ENCODE assay signal across 10 mouse cellular contexts in the genomic region with DNA sequence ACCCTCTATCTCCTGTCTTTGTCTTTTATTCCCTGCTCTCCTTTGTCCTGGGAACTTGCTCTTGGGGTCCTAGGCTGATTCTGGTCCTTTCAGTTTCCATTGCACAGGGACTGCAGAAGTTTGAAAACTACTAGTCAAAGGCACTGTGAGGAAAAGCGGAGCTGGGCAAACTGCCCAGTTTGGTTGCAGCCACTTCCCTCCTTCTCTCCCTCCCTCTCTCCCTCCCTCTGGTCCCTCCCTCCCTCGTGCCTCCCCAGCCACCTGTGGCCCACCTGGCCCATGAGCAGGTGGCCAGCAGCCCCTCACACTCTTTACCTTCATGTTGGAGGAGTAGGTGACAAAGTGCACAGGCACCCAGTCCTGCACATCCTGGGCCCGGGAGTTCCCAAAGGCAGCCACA. TPM values are rescaled to one million over a fixed set of nuclear protein-coding genes. Genes with fewer than 3 reads are reported as not detected.
A peak's percentile ranks its signal among the peaks of the same experiment; 100 is the strongest.
DNase-seq lines count a peak whose midpoint lies in the region; ATAC-seq and TF ChIP-seq lines count a peak whose summit lies in the region.
"Had no signal": no experiment of that assay in that cellular context is flagged by ENCODE, and none has a peak within 500 bp of the region (broad histone marks: within the 10 kb centered on the region; RNA-seq: fewer than 3 reads in every experiment).

No protein-coding gene starts in this region.

- WGBS in hindbrain, embryonic 10.5 days: 73% methylated on average over 3 of the region's 3 CpGs
- WGBS in hindbrain, embryonic 11.5 days: 72% methylated on average over 3 of the region's 3 CpGs
- WGBS in midbrain, embryonic 13.5 days: 66% methylated on average over 3 of the region's 3 CpGs
- WGBS in midbrain, embryonic 16.5 days: 69% methylated on average over 3 of the region's 3 CpGs
- WGBS in forebrain, embryonic 14.5 days: 51% methylated on average over 3 of the region's 3 CpGs
- WGBS in stomach, postnatal 0 days: 54% methylated on average over 3 of the region's 3 CpGs

- no peak overlapping the region for H3K4me3 ChIP-seq in hindbrain, embryonic 10.5 days
- H3K4me3 ChIP-seq in hindbrain, embryonic 11.5 days (ENCODE audit: low read depth, low read length): no peak overlapping the region
- no peak overlapping the region for H3K4me3 ChIP-seq in midbrain, embryonic 13.5 days (replicated peaks)
- H3K4me3 ChIP-seq in midbrain, embryonic 16.5 days (ENCODE audit: low read depth, low read length): no peak overlapping the region
- no peak overlapping the region for H3K4me3 ChIP-seq in forebrain, embryonic 14.5 days (ENCODE audit: low read depth, low read length)
- H3K4me3 ChIP-seq in stomach, postnatal 0 days (ENCODE audit: low read depth, low read length): no peak overlapping the region

- no peak for TF ChIP-seq EP300 in stomach, postnatal 0 days (optimal IDR thresholded peaks at IDR 0.05)

- no peak for ATAC-seq in hindbrain, embryonic 11.5 days (ENCODE audit: low FRiP score)
- no peak for ATAC-seq in midbrain, embryonic 13.5 days
- no peak for ATAC-seq in midbrain, embryonic 16.5 days
- no peak for ATAC-seq in forebrain, embryonic 14.5 days
- ATAC-seq in stomach, postnatal 0 days (ENCODE audit: low FRiP score, low TSS enrichment): peak; percentile 34; the same call in 1 of the 2 replicates

- no peaks in the 10 kb centered on the region for H3K9me3 ChIP-seq in hindbrain, embryonic 10.5 days
- H3K9me3 ChIP-seq in hindbrain, embryonic 11.5 days (ENCODE audit: control insufficient read depth, low read length): no peaks in the 10 kb centered on the region
- no peaks in the 10 kb centered on the region for H3K9me3 ChIP-seq in midbrain, embryonic 13.5 days
- H3K9me3 ChIP-seq in midbrain, embryonic 16.5 days (replicated peaks; ENCODE audit: control insufficient read depth, low read length, poor library complexity, severe bottlenecking): no peaks in the 10 kb centered on the region
- H3K9me3 ChIP-seq in forebrain, embryonic 14.5 days (replicated peaks; ENCODE audit: control insufficient read depth, low read length): no peaks in the 10 kb centered on the region
- no peaks in the 10 kb centered on the region for H3K9me3 ChIP-seq in stomach, postnatal 0 days (ENCODE audit: control insufficient read depth, low read length)

- no peak overlapping the region for H3K9ac ChIP-seq in hindbrain, embryonic 11.5 days (ENCODE audit: low read depth, low read length)
- no peak overlapping the region for H3K9ac ChIP-seq in midbrain, embryonic 13.5 days (replicated peaks)
- no peak overlapping the region for H3K9ac ChIP-seq in midbrain, embryonic 16.5 days (ENCODE audit: low read depth, low read length)
- no peak overlapping the region for H3K9ac ChIP-seq in forebrain, embryonic 14.5 days (ENCODE audit: low read length)
- no peak overlapping the region for H3K9ac ChIP-seq in stomach, postnatal 0 days (ENCODE audit: low read length)
- H3K9ac ChIP-seq: liver, embryonic 14.5 days had no signal

- no peak for TF ChIP-seq CTCF in stomach, postnatal 0 days (IDR thresholded peaks at IDR 0.05; ENCODE audit: low read depth)

- peaks cover 84% of the 10 kb centered on the region for H3K36me3 ChIP-seq in hindbrain, embryonic 10.5 days
- no peaks in the 10 kb centered on the region for H3K36me3 ChIP-seq in hindbrain, embryonic 11.5 days (ENCODE audit: control insufficient read depth, insufficient read depth, low read length)
- H3K36me3 ChIP-seq in midbrain, embryonic 13.5 days: peaks cover 66% of the 10 kb centered on the region
- H3K36me3 ChIP-seq in midbrain, embryonic 16.5 days (ENCODE audit: control insufficient read depth, insufficient read depth, low read length): peaks cover 13% of the 10 kb centered on the region; the same call in 1 of the 2 replicates
- peaks cover 38% of the 10 kb centered on the region for H3K36me3 ChIP-seq in forebrain, embryonic 14.5 days (ENCODE audit: control insufficient read depth, insufficient read depth, low read length)
- peaks cover 3% of the 10 kb centered on the region; the same call in 1 of the 2 replicates for H3K36me3 ChIP-seq in stomach, postnatal 0 days (ENCODE audit: control insufficient read depth, insufficient read depth, low read length)

- no peaks in the 10 kb centered on the region for H3K27me3 ChIP-seq in hindbrain, embryonic 10.5 days (ENCODE audit: insufficient read depth, poor library complexity, severe bottlenecking)
- no peaks in the 10 kb centered on the region for H3K27me3 ChIP-seq in hindbrain, embryonic 11.5 days (ENCODE audit: control insufficient read depth, insufficient read depth, low read length)
- no peaks in the 10 kb centered on the region for H3K27me3 ChIP-seq in midbrain, embryonic 13.5 days
- H3K27me3 ChIP-seq in midbrain, embryonic 16.5 days (ENCODE audit: control insufficient read depth, insufficient read depth, low read depth, low read length): no peaks in the 10 kb centered on the region
- no peaks in the 10 kb centered on the region for H3K27me3 ChIP-seq in forebrain, embryonic 14.5 days (replicated peaks; ENCODE audit: control insufficient read depth, insufficient read depth, low read length)
- H3K27me3 ChIP-seq in stomach, postnatal 0 days (ENCODE audit: control insufficient read depth, insufficient read depth, low read length): no peaks in the 10 kb centered on the region
- H3K27me3 ChIP-seq: CH12.LX had no signal

- peaks cover 14% of the 10 kb centered on the region for H3K4me1 ChIP-seq in hindbrain, embryonic 10.5 days (replicated peaks)
- H3K4me1 ChIP-seq in hindbrain, embryonic 11.5 days (replicated peaks; ENCODE audit: control insufficient read depth, insufficient read depth, low read length): no peaks in the 10 kb centered on the region
- H3K4me1 ChIP-seq in midbrain, embryonic 13.5 days (replicated peaks): peaks cover 14% of the 10 kb centered on the region
- peaks cover 5% of the 10 kb centered on the region; the same call in 1 of the 2 replicates for H3K4me1 ChIP-seq in midbrain, embryonic 16.5 days (ENCODE audit: control insufficient read depth, insufficient read depth, low read length)
- H3K4me1 ChIP-seq in forebrain, embryonic 14.5 days (ENCODE audit: control insufficient read depth, insufficient read depth, low read length): peaks cover 13% of the 10 kb centered on the region
- H3K4me1 ChIP-seq in stomach, postnatal 0 days (replicated peaks; ENCODE audit: control insufficient read depth, insufficient read depth): no peaks in the 10 kb centered on the region

- DNase-seq in hindbrain, embryonic 10.5 days (ENCODE audit: low spot score): no peak
- no peak for DNase-seq in hindbrain, embryonic 11.5 days (ENCODE audit: low spot score)
- DNase-seq in forebrain, embryonic 14.5 days (ENCODE audit: low spot score): peak; percentile 56
- DNase-seq in stomach, postnatal 0 days (ENCODE audit: low spot score): no peak
- DNase-seq in yolk sac, embryonic 10.5 days (ENCODE audit: low spot score): no peak
- DNase-seq: thymus, postnatal 4 days had no signal

- H3K4me2 ChIP-seq in hindbrain, embryonic 11.5 days (replicated peaks; ENCODE audit: low read depth, low read length): no peak overlapping the region
- no peak overlapping the region for H3K4me2 ChIP-seq in midbrain, embryonic 13.5 days (replicated peaks)
- no peak overlapping the region for H3K4me2 ChIP-seq in midbrain, embryonic 16.5 days (ENCODE audit: low read length)
- no peak overlapping the region for H3K4me2 ChIP-seq in forebrain, embryonic 14.5 days (ENCODE audit: low read length)
- H3K4me2 ChIP-seq in stomach, postnatal 0 days (replicated peaks; ENCODE audit: low read depth): no peak overlapping the region

- 0 out of 2 replicates have a peak overlapping the region, but pooled peaks have one; percentile 6 for H3K27ac ChIP-seq in hindbrain, embryonic 10.5 days
- no peak overlapping the region for H3K27ac ChIP-seq in hindbrain, embryonic 11.5 days (ENCODE audit: low read depth, low read length)
- H3K27ac ChIP-seq in midbrain, embryonic 13.5 days: 0 out of 2 replicates have a peak overlapping the region, but pooled peaks have one; percentile 35
- H3K27ac ChIP-seq in midbrain, embryonic 16.5 days (ENCODE audit: low read length): no peak overlapping the region
- H3K27ac ChIP-seq in forebrain, embryonic 14.5 days (ENCODE audit: low read depth, low read length): peak overlapping the region; percentile 39; the same call in 1 of the 2 replicates
- H3K27ac ChIP-seq in stomach, postnatal 0 days (replicated peaks): no peak overlapping the region
- H3K27ac ChIP-seq: liver, embryonic 14.5 days had no signal

RNA-seq across cellular contexts. Expression of a gene that starts 19.1 kb away (rescaled TPM):
- polyA plus RNA-seq in hindbrain, embryonic 10.5 days (2016; fragmentation: Nextera tagmentation; extraction: Ambion mirVana): 5.2 and 6.0 TPM in 2 replicates
- 4.4 and 5.6 TPM in 2 replicates for polyA plus RNA-seq in hindbrain, embryonic 11.5 days (2014; fragmentation: Nextera tagmentation; extraction: Ambion mirVana)
- 6.2 and 6.4 TPM in 2 replicates for polyA plus RNA-seq in midbrain, embryonic 13.5 days (2015; fragmentation: Nextera tagmentation; extraction: Ambion mirVana)
- polyA plus RNA-seq in midbrain, embryonic 16.5 days (2015; fragmentation: Nextera tagmentation; extraction: Ambion mirVana): 5.4 and 7.3 TPM in 2 replicates
- polyA plus RNA-seq in forebrain, embryonic 14.5 days (2014; fragmentation: Nextera tagmentation; extraction: Ambion mirVana): 3.5 and 3.6 TPM in 2 replicates
- polyA plus RNA-seq in stomach, postnatal 0 days (2015; fragmentation: Nextera tagmentation; extraction: Ambion mirVana): 2.3 TPM in 2 replicates

RNA-seq across cellular contexts. Expression of a gene that starts 38.6 kb away (rescaled TPM):
- polyA plus RNA-seq in hindbrain, embryonic 10.5 days (2016; fragmentation: Nextera tagmentation; extraction: Ambion mirVana): 9.6 and 11.9 TPM in 2 replicates
- polyA plus RNA-seq in hindbrain, embryonic 11.5 days (2014; fragmentation: Nextera tagmentation; extraction: Ambion mirVana): 5.0 and 6.1 TPM in 2 replicates
- polyA plus RNA-seq in midbrain, embryonic 13.5 days (2015; fragmentation: Nextera tagmentation; extraction: Ambion mirVana): 4.0 and 4.1 TPM in 2 replicates
- polyA plus RNA-seq in midbrain, embryonic 16.5 days (2015; fragmentation: Nextera tagmentation; extraction: Ambion mirVana): 1.7 and 1.8 TPM in 2 replicates
- 1.3 and 2.4 TPM in 2 replicates for polyA plus RNA-seq in forebrain, embryonic 14.5 days (2014; fragmentation: Nextera tagmentation; extraction: Ambion mirVana)
- polyA plus RNA-seq in stomach, postnatal 0 days (2015; fragmentation: Nextera tagmentation; extraction: Ambion mirVana): 2.8 and 3.1 TPM in 2 replicates

RNA-seq across cellular contexts. Expression of a gene that starts 39.0 kb away (rescaled TPM):
- 6.5 and 8.4 TPM in 2 replicates for polyA plus RNA-seq in hindbrain, embryonic 10.5 days (2016; fragmentation: Nextera tagmentation; extraction: Ambion mirVana)
- 8.1 and 8.4 TPM in 2 replicates for polyA plus RNA-seq in hindbrain, embryonic 11.5 days (2014; fragmentation: Nextera tagmentation; extraction: Ambion mirVana)
- polyA plus RNA-seq in midbrain, embryonic 13.5 days (2015; fragmentation: Nextera tagmentation; extraction: Ambion mirVana): 8.0 and 9.1 TPM in 2 replicates
- 7.1 and 7.6 TPM in 2 replicates for polyA plus RNA-seq in midbrain, embryonic 16.5 days (2015; fragmentation: Nextera tagmentation; extraction: Ambion mirVana)
- 5.2 and 5.9 TPM in 2 replicates for polyA plus RNA-seq in forebrain, embryonic 14.5 days (2014; fragmentation: Nextera tagmentation; extraction: Ambion mirVana)
- 7.8 and 8.2 TPM in 2 replicates for polyA plus RNA-seq in stomach, postnatal 0 days (2015; fragmentation: Nextera tagmentation; extraction: Ambion mirVana)

Comparison
In these comparisons a context has a peak if more than half of its experiments do, and no peak if none do; other contexts are left out.
1. H3K27ac ChIP-seq: peak in hindbrain, embryonic 10.5 days (single experiment), midbrain, embryonic 13.5 days (single experiment) and forebrain, embryonic 14.5 days (single experiment); none in hindbrain, embryonic 11.5 days (single experiment), midbrain, embryonic 16.5 days (single experiment) and stomach, postnatal 0 days (single experiment).